Mouse (Mus musculus) midbrain, postnatal 0 days (tissue): ENCODE results near the gene Gnb1l. TPM values are rescaled to one million over a fixed set of nuclear protein-coding genes. Genes with fewer than 3 reads are reported as not detected.
A peak's percentile ranks its signal among the peaks of the same experiment; 100 is the strongest.

ENCODE experiments used
- ATAC-seq: fragments of 200-750 bp; cut with Nextera tagmentation; 2 replicates; pipeline ENCODE4 v1.8.0; 2017; ENCODE audit warnings: moderate number of reproducible peaks, mild to moderate bottlenecking, moderate TSS enrichment, moderate library complexity; ENCODE audit not compliant: low FRiP score
- DNase-seq: peaks from one replicate; pipeline ENCODE4 v3.0.0-alpha.2; 2015; ENCODE audit warnings: low spot score
- H3K27ac ChIP-seq: fragments of 300-500 bp; sonication (generic); 2 replicates; pipeline ENCODE4 v1.5.1; 2014; ENCODE audit warnings: low read depth, mild to moderate bottlenecking, low read length, mixed read lengths
- H3K27me3 ChIP-seq: fragments of 300-500 bp; sonication (generic); 2 replicates; pipeline ENCODE4 v1.6.1; 2014; ENCODE audit warnings: low read length, control low read depth, mixed read lengths; ENCODE audit not compliant: insufficient read depth
- H3K36me3 ChIP-seq: fragments of 300-500 bp; sonication (generic); 2 replicates; pipeline ENCODE4 v1.6.1; 2014; ENCODE audit warnings: low read length, control low read depth, mixed read lengths; ENCODE audit not compliant: insufficient read depth
- H3K4me1 ChIP-seq: fragments of 300-500 bp; sonication (generic); 2 replicates; pipeline ENCODE4 v1.6.1; 2014; ENCODE audit warnings: mild to moderate bottlenecking, control low read depth, antibody characterized with exemption, low read length, mixed read lengths; ENCODE audit not compliant: insufficient read depth
- H3K4me2 ChIP-seq: fragments of 300-500 bp; sonication (generic); 2 replicates; pipeline ENCODE4 v1.6.1; 2014; ENCODE audit warnings: low read depth, mild to moderate bottlenecking, low read length, mixed read lengths; ENCODE audit not compliant: poor library complexity, severe bottlenecking
- H3K4me3 ChIP-seq: fragments of 300-500 bp; sonication (generic); 2 replicates; pipeline ENCODE4 v1.5.1; 2014; ENCODE audit warnings: low read depth, mild to moderate bottlenecking, low read length, moderate library complexity
- H3K9ac ChIP-seq: fragments of 300-500 bp; sonication (generic); replicated peaks from 2 replicates; pipeline ENCODE4 v1.6.1; 2014; ENCODE audit warnings: mild to moderate bottlenecking, low read length, moderate library complexity, mixed read lengths; ENCODE audit not compliant: poor library complexity, severe bottlenecking
- H3K9me3 ChIP-seq: fragments of 300-500 bp; sonication (generic); 2 replicates; pipeline ENCODE4 v1.6.1; 2016; ENCODE audit warnings: low read length, control low read depth
- CTCF ChIP-seq: IDR thresholded peaks from 2 replicates; pipeline ENCODE4 v1.5.1; 2016; ENCODE audit warnings: antibody characterized with exemption, mild to moderate bottlenecking
- WGBS: fragments of 180-500 bp; shearing (Covaris S2); extraction: QIAGEN DNeasy Blood & Tissue Kit; methylation state at CpG from one replicate; pipeline ENCODE4 v1.1.7; 2014; 5-methylcytosine and 5-hydroxymethylcytosine counted together
- polyA plus RNA-seq: library from polyadenylated mRNA; unstranded; fragments of >200 nt; fragmentation: Nextera tagmentation; extraction: Ambion mirVana; gene quantifications from 2 replicates; pipeline ENCODE4 v1.2.1, GENCODE M21; 2015
- total RNA-seq: library from RNA; depleted of rRNA; stranded (reverse); fragments of >200 nt; gene quantifications from 2 replicates; pipeline ENCODE4 v1.2.3, GENCODE M21; 2014

Gnb1l gene
- total and polyA plus RNA-seq, 2 experiments from 2014 or later = 12.4 to 20.5 TPM

- Histone ChIP-seq H3K4me2 (no peak overlapping the region), H3K27ac (no peak overlapping the region), H3K4me3 (no peak overlapping the region), H3K36me3 (no peaks in the 10 kb centered on the region), H3K4me1 (peaks cover 12% of the 10 kb centered on the region; the same call in 1 of the 2 replicates), H3K9ac (no peak overlapping the region), H3K27me3 (peaks cover 67% of the 10 kb centered on the region), H3K9me3 (no peaks in the 10 kb centered on the region)
- WGBS = 18% methylated on average over 10 of the region's 10 CpGs
- no peak for TF ChIP-seq CTCF
- ATAC-seq = no peak
- DNase-seq = no peak
These were observed 84.7 kb downstream of the Gnb1l start for GRCm38 (mm10) chr16:18583169-18583568.

- peaks cover 73% of the 10 kb centered on the region for H3K27me3 ChIP-seq
- no peak for TF ChIP-seq CTCF
These were observed 85.3 kb downstream of the Gnb1l start for GRCm38 (mm10) chr16:18583673-18584357.

GRCm38 (mm10) chr16:18584901-18585510, 86.5 kb downstream of the Gnb1l start:
- DNase-seq = no peak
- H3K4me3 ChIP-seq = no peak overlapping the region
- H3K36me3 ChIP-seq = no peaks in the 10 kb centered on the region
- no peak overlapping the region for H3K9ac ChIP-seq
- no peak for ATAC-seq
- peaks cover 77% of the 10 kb centered on the region for H3K27me3 ChIP-seq
- peaks cover 12% of the 10 kb centered on the region; the same call in 1 of the 2 replicates for H3K4me1 ChIP-seq
- H3K27ac ChIP-seq = no peak overlapping the region
- no peak overlapping the region for H3K4me2 ChIP-seq
- WGBS = 20% methylated on average over 10 of the region's 10 CpGs
- no peaks in the 10 kb centered on the region for H3K9me3 ChIP-seq
- no peak for TF ChIP-seq CTCF

More at GRCm38 (mm10) chr16:18583673-18584357, 85.3 kb downstream of the Gnb1l start:
- DNase-seq (no peak), ATAC-seq (no peak)
- no peak overlapping the region for H3K4me3 ChIP-seq
- no peaks in the 10 kb centered on the region for H3K36me3 ChIP-seq
- H3K27ac ChIP-seq = no peak overlapping the region
- no peaks in the 10 kb centered on the region for H3K9me3 ChIP-seq
- 20% methylated on average over 10 of the region's 10 CpGs for WGBS
- peaks cover 12% of the 10 kb centered on the region; the same call in 1 of the 2 replicates for H3K4me1 ChIP-seq
- no peak overlapping the region for H3K4me2 ChIP-seq
- H3K9ac ChIP-seq = no peak overlapping the region

DNA sequence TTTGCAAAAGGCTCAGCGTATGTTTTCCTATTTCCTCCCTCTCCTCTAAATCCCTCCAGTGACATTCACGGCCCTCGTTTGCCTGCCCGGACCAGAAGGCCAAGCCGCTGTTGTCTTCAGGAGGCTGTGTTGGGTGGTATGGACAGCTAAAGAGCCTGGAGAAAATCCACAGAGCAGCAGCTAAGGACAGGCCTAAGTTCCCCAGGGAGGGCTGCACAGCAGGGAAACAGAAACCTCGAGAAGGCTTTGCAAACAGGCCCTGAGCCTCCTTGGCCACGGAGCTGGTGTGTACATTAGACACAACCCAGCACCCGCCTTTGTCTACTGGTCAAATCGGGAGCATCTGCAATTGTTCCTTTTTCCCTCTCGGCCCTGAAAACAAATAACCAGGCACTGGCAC, 87.2 kb downstream of the Gnb1l start:
- Histone ChIP-seq H3K36me3 (no peaks in the 10 kb centered on the region), H3K27me3 (peaks cover 76% of the 10 kb centered on the region), H3K4me2 (no peak overlapping the region), H3K4me1 (peaks cover 16% of the 10 kb centered on the region; the same call in 1 of the 2 replicates), H3K4me3 (0 out of 2 replicates have a peak overlapping the region, but pooled peaks have one; percentile 32), H3K27ac (no peak overlapping the region), H3K9ac (no peak overlapping the region), H3K9me3 (no peaks in the 10 kb centered on the region)
- TF ChIP-seq CTCF = no peak
- DNase-seq (no peak), ATAC-seq (no peak)
- WGBS = 14% methylated on average over 10 of the region's 10 CpGs

DNA sequence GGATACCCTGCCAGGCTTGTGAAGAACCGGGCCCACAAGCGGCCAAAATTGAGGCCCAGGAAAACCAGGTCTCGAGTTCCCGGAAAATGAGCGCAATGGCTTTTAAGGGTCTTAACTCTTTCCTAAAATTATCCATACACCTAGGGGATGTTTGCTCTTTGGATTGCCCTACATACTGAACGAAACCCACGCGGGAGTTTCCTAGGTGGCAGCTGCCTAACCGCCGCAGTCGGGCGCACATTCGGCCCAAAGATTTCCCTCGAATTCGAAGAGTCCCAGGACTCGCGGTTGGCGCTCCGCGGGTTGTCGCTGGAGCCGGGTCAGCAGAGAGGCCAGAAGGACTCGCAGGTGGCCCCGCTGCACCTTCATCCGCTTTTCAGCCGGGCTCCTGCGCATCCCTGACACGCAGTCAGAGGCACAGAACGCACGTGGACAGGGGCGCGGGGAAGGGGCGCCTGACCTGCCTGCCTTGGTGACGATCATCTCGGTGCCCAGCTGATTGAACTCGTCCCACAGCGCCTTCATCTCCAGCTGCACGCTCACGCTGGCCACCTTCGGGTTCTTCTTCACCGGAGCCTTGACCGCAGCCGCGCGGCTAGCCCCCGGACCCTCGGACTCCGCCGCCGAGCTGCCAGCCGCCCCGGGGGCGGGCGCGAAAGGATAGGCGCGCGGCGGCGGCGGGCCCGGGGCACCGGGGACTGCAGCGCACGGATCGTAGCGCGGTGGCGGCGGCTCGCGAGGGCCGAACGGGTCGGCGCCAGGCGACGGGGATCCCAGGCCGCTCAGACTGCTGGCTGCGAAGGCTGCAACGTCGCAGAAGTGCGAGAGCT, 87.8 kb downstream of the Gnb1l start:
- H3K27ac ChIP-seq = no peak overlapping the region
- H3K27me3 ChIP-seq = peaks cover 76% of the 10 kb centered on the region
- 0 out of 2 replicates have a peak overlapping the region, but pooled peaks have one; percentile 0 for H3K9ac ChIP-seq
- WGBS = 3% methylated on average over 78 of the region's 83 CpGs
- H3K9me3 ChIP-seq = no peaks in the 10 kb centered on the region
- no peaks in the 10 kb centered on the region for H3K36me3 ChIP-seq
- ATAC-seq = no peak
- H3K4me1 ChIP-seq = peaks cover 17% of the 10 kb centered on the region; the same call in 1 of the 2 replicates
- no peak for TF ChIP-seq CTCF
- DNase-seq = no peak
- peak overlapping the region; percentile 62 for H3K4me2 ChIP-seq
- peak overlapping the region; percentile 32 for H3K4me3 ChIP-seq
